Mouse (Mus musculus) midbrain, embryonic 16.5 days (tissue): ENCODE data around the gene Tacc2. TPM values are rescaled to one million over a fixed set of nuclear protein-coding genes. Genes with fewer than 3 reads are reported as not detected.
A peak's percentile ranks its signal among the peaks of the same experiment; 100 is the strongest.

Experiments
- ATAC-seq: fragments of 200-750 bp; cut with Nextera tagmentation; 2 replicates; pipeline ENCODE4 v1.8.0; 2017; ENCODE audit warnings: moderate TSS enrichment
- H3K27ac ChIP-seq: fragments of 300-500 bp; sonication (generic); 2 replicates; pipeline ENCODE4 v1.5.1; 2014; ENCODE audit warnings: mild to moderate bottlenecking, low read length, mixed read lengths
- H3K27me3 ChIP-seq: fragments of 300-500 bp; sonication (generic); 2 replicates; pipeline ENCODE4 v1.6.1; 2014; ENCODE audit warnings: low read depth, low read length, mixed read lengths; ENCODE audit not compliant: control insufficient read depth, insufficient read depth
- H3K36me3 ChIP-seq: fragments of 300-500 bp; sonication (generic); 2 replicates; pipeline ENCODE4 v1.6.1; 2014; ENCODE audit warnings: mild to moderate bottlenecking, low read length, moderate library complexity, mixed read lengths; ENCODE audit not compliant: control insufficient read depth, insufficient read depth
- H3K4me1 ChIP-seq: fragments of 300-500 bp; sonication (generic); 2 replicates; pipeline ENCODE4 v1.6.1; 2014; ENCODE audit warnings: mild to moderate bottlenecking, low read length, mixed read lengths; ENCODE audit not compliant: control insufficient read depth, insufficient read depth
- H3K4me2 ChIP-seq: fragments of 300-500 bp; sonication (generic); 2 replicates; pipeline ENCODE4 v1.6.1; 2014; ENCODE audit warnings: mild to moderate bottlenecking, low read length, mixed read lengths
- H3K4me3 ChIP-seq: fragments of 300-500 bp; sonication (generic); 2 replicates; pipeline ENCODE4 v1.5.1; 2014; ENCODE audit warnings: low read depth, mild to moderate bottlenecking, low read length, moderate library complexity, mixed read lengths
- H3K9ac ChIP-seq: fragments of 300-500 bp; sonication (generic); 2 replicates; pipeline ENCODE4 v1.6.1; 2014; ENCODE audit warnings: low read depth, low read length, mixed read lengths
- H3K9me3 ChIP-seq: fragments of 300-500 bp; sonication (generic); replicated peaks from 2 replicates; pipeline ENCODE4 v1.6.1; 2014; ENCODE audit warnings: mild to moderate bottlenecking, low read length, mixed read lengths; ENCODE audit not compliant: control insufficient read depth, poor library complexity, severe bottlenecking
- WGBS: fragments of 180-500 bp; shearing (Covaris S2); extraction: QIAGEN DNeasy Blood & Tissue Kit; methylation state at CpG from one replicate; pipeline ENCODE4 v1.1.7; 2014; 5-methylcytosine and 5-hydroxymethylcytosine counted together
- polyA plus RNA-seq: library from polyadenylated mRNA; unstranded; fragments of >200 nt; fragmentation: Nextera tagmentation; extraction: Ambion mirVana; gene quantifications from 2 replicates; pipeline ENCODE4 v1.2.1, GENCODE M21; 2015

The Tacc2 gene
- polyA plus RNA-seq, 1 experiment from 2014 or later, result 61.1 TPM

DNA sequence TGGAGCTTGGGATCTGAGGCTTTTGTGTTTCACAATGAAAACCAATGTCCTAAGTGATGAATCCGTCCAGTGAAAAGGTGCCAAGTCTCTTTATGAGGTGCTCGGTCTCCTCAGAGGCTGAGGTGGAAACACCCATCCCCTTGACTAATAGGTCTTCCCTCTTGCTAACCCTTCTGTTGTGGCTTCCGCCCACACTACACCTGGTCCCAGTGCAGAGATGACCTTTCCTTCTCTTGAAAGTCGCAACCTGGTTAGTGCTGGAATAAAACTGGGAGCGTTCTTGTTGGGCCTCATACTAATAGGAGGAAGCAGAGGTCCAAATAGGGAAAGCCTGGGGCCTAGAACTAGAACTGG lies 55.1 kb downstream of the Tacc2 start:
- ATAC-seq, result no peak
- no peak overlapping the region for H3K4me2 ChIP-seq
- 93% methylated on average over 5 of the region's 5 CpGs for WGBS
- no peaks in the 10 kb centered on the region for H3K9me3 ChIP-seq
- no peak overlapping the region for H3K27ac ChIP-seq
- no peaks in the 10 kb centered on the region for H3K36me3 ChIP-seq
- H3K27me3 ChIP-seq, result no peaks in the 10 kb centered on the region
- H3K9ac ChIP-seq, result no peak overlapping the region
- 0 out of 2 replicates have a peak, but pooled peaks cover 3% of the 10 kb centered on the region for H3K4me1 ChIP-seq
- H3K4me3 ChIP-seq, result no peak overlapping the region

DNA sequence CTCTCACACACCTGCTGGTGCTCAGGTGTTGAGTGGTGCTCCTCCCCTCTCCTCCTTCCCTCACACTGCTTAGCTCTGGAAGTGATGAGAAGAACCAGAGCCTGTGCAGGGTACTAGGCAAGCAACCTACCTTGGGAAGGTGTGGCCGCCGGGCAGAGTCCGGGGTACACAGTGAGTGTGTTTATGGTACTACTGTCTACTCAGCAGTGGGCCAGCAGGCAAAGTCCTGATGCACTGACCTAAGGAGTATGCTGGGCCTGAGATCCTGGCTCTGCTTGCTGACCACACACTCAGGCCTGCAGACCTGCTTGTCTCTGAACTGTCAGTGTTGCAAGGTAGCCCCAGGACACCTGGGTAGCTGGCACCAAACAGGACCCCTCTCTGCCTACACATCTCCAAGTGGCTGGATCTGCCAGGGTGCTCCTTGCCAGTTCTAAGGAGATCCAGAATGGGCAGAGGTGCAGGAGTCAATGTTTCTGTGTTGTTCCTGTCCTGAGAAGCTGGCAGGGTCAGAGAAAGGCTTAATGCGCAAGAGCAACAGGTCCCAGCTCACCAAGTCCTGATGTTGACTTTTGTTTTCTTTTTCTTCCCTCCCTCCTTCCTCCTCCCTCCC lies 57.1 kb downstream of the Tacc2 start:
- H3K27ac ChIP-seq, result no peak overlapping the region
- WGBS, result 89% methylated on average over 4 of the region's 4 CpGs
- H3K4me1 ChIP-seq, result 0 out of 2 replicates have a peak, but pooled peaks cover 3% of the 10 kb centered on the region
- H3K9ac ChIP-seq, result no peak overlapping the region
- H3K27me3 ChIP-seq, result no peaks in the 10 kb centered on the region
- H3K9me3 ChIP-seq, result no peaks in the 10 kb centered on the region
- ATAC-seq, result no peak
- no peak overlapping the region for H3K4me2 ChIP-seq
- no peaks in the 10 kb centered on the region for H3K36me3 ChIP-seq
- H3K4me3 ChIP-seq, result no peak overlapping the region

DNA sequence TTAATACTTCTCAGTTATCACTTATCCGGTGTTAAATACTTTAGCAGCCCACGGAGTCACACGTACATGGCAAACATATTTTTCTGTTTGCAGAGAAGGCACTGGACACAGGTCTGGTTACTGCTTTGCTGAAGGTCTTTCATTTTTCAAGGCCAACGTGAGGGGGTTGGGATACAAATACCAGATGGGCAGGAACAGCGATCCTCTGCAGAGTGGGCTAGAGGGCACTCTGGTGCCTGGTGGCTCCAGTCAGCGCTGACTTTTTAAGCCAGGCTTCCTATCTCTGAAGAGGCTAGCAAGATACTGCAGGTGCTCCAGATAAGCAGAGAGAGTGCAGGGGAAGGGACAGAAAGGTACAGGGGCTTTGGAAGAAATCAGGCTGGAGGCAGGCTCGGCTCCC lies 58.0 kb downstream of the Tacc2 start:
- Histone ChIP-seq H3K4me1 (0 out of 2 replicates have a peak, but pooled peaks cover 3% of the 10 kb centered on the region), H3K4me3 (no peak overlapping the region), H3K9me3 (no peaks in the 10 kb centered on the region), H3K36me3 (no peaks in the 10 kb centered on the region), H3K4me2 (no peak overlapping the region), H3K27ac (no peak overlapping the region), H3K27me3 (no peaks in the 10 kb centered on the region), H3K9ac (no peak overlapping the region)
- 62% methylated on average over 7 of the region's 7 CpGs for WGBS
- no peak for ATAC-seq

DNA sequence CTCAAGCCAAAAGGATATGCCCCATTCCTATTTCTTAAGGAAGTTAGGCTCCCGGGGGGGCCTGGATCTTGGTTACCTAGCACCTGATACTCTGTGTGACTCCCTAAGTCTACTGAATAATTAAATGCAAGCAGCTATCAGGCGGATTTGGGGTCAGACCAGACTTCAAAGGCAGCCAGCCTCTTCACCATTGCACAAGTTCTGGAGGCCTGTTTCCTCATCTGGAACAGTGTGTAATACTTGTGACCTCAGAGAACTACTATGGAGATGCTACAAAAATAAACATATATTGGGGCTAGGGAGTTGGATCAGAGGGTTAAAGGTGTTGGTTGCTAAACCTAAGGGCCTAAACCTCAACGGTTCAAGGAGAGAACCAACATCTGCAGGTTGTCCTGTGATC lies 59.0 kb downstream of the Tacc2 start:
- Histone ChIP-seq H3K9me3 (no peaks in the 10 kb centered on the region), H3K9ac (no peak overlapping the region), H3K4me3 (no peak overlapping the region), H3K27me3 (no peaks in the 10 kb centered on the region), H3K4me1 (0 out of 2 replicates have a peak, but pooled peaks cover 3% of the 10 kb centered on the region), H3K4me2 (no peak overlapping the region), H3K27ac (no peak overlapping the region), H3K36me3 (no peaks in the 10 kb centered on the region)
- ATAC-seq, result no peak
- WGBS, result 85% methylated on average over 3 of the region's 3 CpGs

DNA sequence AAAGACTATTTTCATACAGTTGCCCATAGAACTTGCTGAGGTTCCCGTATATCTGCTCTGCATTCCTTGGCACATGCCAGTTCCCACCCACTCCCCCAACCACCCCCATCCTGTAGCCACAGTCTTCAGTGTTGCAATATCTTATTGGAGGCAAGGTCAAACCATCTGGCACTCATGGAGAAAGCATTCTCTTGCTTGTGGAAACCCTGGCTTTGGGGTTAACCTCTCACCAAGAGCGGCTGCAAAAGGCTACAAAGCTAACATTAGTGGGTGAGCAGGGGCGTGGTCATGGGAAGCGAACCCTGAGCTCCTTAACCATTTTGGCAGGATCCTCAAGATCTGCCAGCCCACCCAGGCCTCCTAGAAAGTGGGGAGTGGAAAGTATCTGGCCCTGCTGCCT lies 59.7 kb downstream of the Tacc2 start:
- Histone ChIP-seq H3K9ac (no peak overlapping the region), H3K36me3 (no peaks in the 10 kb centered on the region), H3K4me3 (no peak overlapping the region), H3K27me3 (no peaks in the 10 kb centered on the region), H3K9me3 (no peaks in the 10 kb centered on the region), H3K4me1 (no peaks in the 10 kb centered on the region), H3K27ac (no peak overlapping the region), H3K4me2 (no peak overlapping the region)
- ATAC-seq, result no peak
- 88% methylated on average over 4 of the region's 4 CpGs for WGBS

DNA sequence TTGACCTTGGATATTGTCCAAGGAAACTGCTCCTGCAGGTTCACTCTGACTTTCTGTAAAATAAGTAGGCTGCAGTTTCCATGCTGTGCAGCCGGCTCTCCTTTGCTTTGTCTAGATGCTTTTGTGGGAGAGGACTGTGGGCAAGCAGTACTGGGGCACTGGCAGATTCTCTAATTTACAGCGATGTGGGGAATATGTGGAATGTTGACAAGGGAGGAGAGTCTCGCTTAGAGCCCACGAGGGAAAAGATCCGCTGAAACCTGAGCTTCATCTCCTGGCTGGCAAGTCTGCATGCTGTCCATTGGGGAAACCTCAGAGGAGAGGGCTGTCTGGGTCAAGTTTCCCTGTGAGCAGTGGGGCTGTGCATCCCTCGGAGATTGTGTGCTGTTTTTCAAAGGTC lies 60.6 kb downstream of the Tacc2 start:
- 35% methylated on average over 6 of the region's 6 CpGs for WGBS
- no peak for ATAC-seq
- no peaks in the 10 kb centered on the region for H3K9me3 ChIP-seq
- H3K4me1 ChIP-seq, result no peaks in the 10 kb centered on the region
- H3K27me3 ChIP-seq, result no peaks in the 10 kb centered on the region
- H3K36me3 ChIP-seq, result no peaks in the 10 kb centered on the region
- H3K9ac ChIP-seq, result no peak overlapping the region
- H3K27ac ChIP-seq, result no peak overlapping the region
- H3K4me2 ChIP-seq, result no peak overlapping the region
- no peak overlapping the region for H3K4me3 ChIP-seq

DNA sequence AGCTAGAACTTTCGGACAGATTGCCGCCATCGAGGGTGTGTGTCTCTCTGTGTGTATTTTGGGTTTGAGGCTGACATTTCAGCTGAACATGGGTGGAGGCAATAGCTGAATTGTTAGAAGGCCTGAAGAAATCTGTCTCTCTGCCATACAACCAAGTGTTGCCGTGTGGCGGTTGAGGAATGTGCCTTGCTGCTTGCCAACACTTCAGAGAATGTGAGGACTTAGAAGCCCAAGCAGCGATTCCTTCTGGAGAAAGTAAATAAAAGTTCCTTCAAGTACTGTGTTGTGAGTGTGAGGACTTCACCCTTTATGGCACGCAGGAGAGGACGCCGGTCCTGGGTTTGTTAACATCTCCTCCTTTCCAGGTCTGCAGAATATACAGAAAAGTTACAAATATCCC lies 63.4 kb downstream of the Tacc2 start:
- no peak for ATAC-seq
- Histone ChIP-seq H3K27ac (no peak overlapping the region), H3K4me3 (no peak overlapping the region), H3K4me2 (no peak overlapping the region), H3K27me3 (no peaks in the 10 kb centered on the region; the same call in 1 of the 2 replicates), H3K36me3 (no peaks in the 10 kb centered on the region), H3K9me3 (no peaks in the 10 kb centered on the region), H3K9ac (no peak overlapping the region), H3K4me1 (peaks cover under 1% of the 10 kb centered on the region; the same call in 1 of the 2 replicates)
- 86% methylated on average over 9 of the region's 9 CpGs for WGBS

DNA sequence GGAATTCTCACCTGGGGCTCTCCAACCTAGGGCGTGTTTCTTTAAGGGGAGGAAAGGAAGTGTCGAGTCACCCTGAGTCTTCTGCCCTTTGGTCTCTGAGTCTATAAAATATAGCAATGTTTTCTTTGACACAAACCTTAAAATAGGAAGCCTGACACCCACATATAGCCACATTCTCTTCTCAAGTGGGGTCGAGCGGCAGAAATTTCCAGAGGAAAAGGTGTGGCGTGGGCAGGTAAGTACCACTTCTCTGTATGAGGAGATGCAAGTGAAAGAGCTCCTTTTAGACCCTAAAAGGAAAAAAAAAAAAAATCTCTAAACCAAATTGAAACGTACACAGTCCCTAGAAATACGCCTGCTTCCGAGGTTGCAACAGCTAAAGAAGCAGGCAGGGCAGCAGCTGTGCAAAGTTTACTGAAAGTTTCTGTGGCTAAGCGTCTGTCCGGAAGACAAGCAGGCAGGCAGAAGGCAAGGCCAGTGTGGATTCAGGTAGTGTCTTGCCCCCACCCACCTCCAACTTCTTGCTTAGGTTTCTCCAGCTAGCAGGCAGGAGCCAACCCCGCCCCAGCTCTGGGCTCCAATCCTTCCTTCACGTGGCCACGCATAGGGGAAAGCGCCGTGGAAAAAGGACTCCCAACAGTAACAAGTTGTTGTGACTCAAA lies 68.2 kb downstream of the Tacc2 start:
- H3K4me3 ChIP-seq, result peak overlapping the region; percentile 48
- no peaks in the 10 kb centered on the region for H3K9me3 ChIP-seq
- no peak overlapping the region for H3K27ac ChIP-seq
- H3K4me2 ChIP-seq, result peak overlapping the region; percentile 98
- no peaks in the 10 kb centered on the region for H3K36me3 ChIP-seq
- H3K27me3 ChIP-seq, result no peaks in the 10 kb centered on the region; the same call in none of the 2 replicates
- 20% methylated on average over 15 of the region's 15 CpGs for WGBS
- no peak for ATAC-seq
- peak overlapping the region; percentile 52; the same call in 1 of the 2 replicates for H3K9ac ChIP-seq
- peaks cover 8% of the 10 kb centered on the region; the same call in 1 of the 2 replicates for H3K4me1 ChIP-seq

DNA sequence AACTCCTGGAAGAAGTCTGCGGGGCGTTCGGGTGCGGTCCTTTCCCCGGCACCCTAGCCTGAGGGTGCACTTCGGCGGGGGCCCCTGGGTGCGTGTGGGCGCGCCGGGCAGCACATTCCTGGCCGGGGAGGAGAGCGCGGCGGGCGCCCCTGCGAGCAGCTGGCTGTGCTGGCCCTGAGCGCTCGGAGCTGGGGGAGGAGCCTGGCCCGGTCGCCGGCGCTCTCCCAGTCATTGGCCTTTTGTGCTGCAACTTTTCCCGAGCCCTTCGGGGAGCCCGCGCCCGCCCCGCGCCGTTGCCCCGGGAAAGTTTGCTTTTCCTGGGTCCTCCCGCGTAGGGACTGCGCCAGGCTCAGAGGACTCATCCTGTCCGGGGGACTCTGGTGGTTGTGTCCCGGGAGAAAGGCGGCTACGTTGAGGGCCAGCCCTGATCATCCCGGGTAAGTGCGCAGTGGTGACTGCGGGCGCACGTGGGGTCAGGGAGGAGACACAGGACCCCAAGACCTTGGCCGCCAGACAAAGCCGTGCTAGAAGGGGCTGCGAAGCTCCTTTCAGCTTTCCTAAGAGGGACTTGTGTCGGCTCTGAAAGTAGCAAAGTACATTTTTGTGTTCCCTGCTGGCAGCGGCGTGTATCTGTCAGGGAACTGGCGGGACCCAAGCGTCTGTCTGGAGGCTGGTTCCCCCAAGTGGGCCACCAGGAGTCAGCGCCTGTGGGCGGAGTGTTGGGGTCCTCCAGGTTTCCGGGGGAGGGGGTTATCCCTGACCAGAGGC lies 68.9 kb downstream of the Tacc2 start:
- H3K27ac ChIP-seq, result peak overlapping the region; percentile 42
- H3K27me3 ChIP-seq, result no peaks in the 10 kb centered on the region; the same call in none of the 2 replicates
- peak overlapping the region; percentile 98 for H3K4me2 ChIP-seq
- H3K36me3 ChIP-seq, result no peaks in the 10 kb centered on the region
- no peaks in the 10 kb centered on the region for H3K9me3 ChIP-seq
- H3K4me1 ChIP-seq, result peaks cover 8% of the 10 kb centered on the region; the same call in 1 of the 2 replicates
- WGBS, result under 1% methylated on average over 46 of the region's 55 CpGs
- H3K4me3 ChIP-seq, result peak overlapping the region; percentile 48
- peak; percentile 78 for ATAC-seq
- peak overlapping the region; percentile 52 for H3K9ac ChIP-seq
